Mouse (Mus musculus): ENCODE results near the gene H2al1c. TPM values are rescaled to one million over a fixed set of nuclear protein-coding genes. Genes with fewer than 3 reads are reported as not detected.

H2al1c gene
- total RNA-seq, 2 experiments from 2014 or later, result not detected

Other genes starting within 250 kb of the H2al1c start
- gene H2al1a, start 6.4 kb upstream of the H2al1c start, total RNA-seq (2021), result not detected
- not detected for gene H2al1b, start 3.2 kb upstream of the H2al1c start, total RNA-seq (2021)
- not detected for gene H2al1d, start 3.2 kb downstream of the H2al1c start, total RNA-seq (2021)
- not detected for gene H2al1e, start 6.3 kb downstream of the H2al1c start, total RNA-seq (2021)
- not detected for gene H2al1f, start 9.5 kb downstream of the H2al1c start, total RNA-seq (2021)
- not detected for gene H2al1g, start 12.6 kb downstream of the H2al1c start, total RNA-seq (2021)
- gene H2al1h, start 15.8 kb downstream of the H2al1c start, total RNA-seq (2021), result not detected
- not detected for gene H2al1i, start 19.0 kb downstream of the H2al1c start, total RNA-seq (2021)
- gene H2al1j, start 22.2 kb downstream of the H2al1c start, total RNA-seq (2021), result not detected

Data from layer of hippocampus, postnatal 10 days (tissue).